Mouse (Mus musculus) cerebellum, adult 9-11 months (tissue): ENCODE results near the gene Smyd1.

Source experiments
- DNase-seq: peaks from one replicate; pipeline ENCODE4 v3.0.0; 2022

The Smyd1 gene

GRCm38 (mm10) chr6:71201925-71202324, 120.1 kb downstream of the Smyd1 start:
- DNase-seq, result no peak

GRCm38 (mm10) chr6:71199612-71200011, 122.4 kb downstream of the Smyd1 start, which contains the start of gene Fabp1:
Fabp1 (plus strand) TSS chr6:71199827.
- no peak for DNase-seq

DNA sequence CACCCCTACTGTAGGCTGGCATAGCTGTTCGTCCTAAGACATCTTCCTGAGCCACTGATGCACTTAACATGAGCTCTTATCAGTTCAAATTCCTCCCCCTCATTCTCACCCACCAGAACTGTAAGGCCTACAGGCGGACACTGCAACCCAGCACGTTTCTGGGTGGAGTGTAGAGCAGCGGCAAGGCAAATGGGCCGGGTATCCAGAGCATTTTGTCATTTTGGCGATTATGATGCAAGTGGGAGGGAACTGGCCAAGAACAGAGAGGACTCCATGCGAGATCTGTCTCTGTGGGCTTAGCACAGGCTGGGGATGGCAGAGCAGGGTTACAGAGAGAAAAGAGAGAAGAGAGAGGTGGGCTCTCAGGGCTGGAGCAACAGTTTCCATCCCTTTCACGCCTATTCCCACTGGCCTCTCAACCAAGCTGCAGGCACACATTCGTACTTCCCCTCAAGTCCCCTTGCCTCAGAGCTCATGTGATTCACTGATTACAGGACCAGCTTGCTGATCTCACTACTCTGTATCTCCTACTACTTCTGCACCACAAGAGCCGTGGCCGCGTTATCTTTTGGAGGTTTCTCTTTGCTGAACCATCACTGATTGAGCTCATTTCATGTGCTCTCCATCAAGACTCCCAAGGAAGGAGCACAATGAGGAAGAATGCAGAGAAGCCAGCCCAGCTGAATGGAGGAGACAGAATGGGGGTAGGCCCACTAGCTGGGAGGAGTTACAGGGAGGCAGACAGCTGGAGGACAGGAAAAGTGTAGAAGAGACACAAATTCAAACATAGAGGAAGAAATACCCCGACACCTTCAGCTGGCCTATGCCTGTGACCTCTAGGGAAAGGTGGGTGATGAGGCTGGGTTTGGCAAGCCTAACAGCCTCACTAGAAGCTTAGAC, 124.1 kb downstream of the Smyd1 start:
- no peak for DNase-seq

- DNase-seq, result no peak
Measured at GRCm38 (mm10) chr6:71196107-71196506, 125.9 kb downstream of the Smyd1 start.

- DNase-seq, result no peak
Measured at GRCm38 (mm10) chr6:71193151-71193740, 128.8 kb downstream of the Smyd1 start.

- DNase-seq, result no peak
Measured at GRCm38 (mm10) chr6:71190501-71190900, 131.5 kb downstream of the Smyd1 start.

DNA sequence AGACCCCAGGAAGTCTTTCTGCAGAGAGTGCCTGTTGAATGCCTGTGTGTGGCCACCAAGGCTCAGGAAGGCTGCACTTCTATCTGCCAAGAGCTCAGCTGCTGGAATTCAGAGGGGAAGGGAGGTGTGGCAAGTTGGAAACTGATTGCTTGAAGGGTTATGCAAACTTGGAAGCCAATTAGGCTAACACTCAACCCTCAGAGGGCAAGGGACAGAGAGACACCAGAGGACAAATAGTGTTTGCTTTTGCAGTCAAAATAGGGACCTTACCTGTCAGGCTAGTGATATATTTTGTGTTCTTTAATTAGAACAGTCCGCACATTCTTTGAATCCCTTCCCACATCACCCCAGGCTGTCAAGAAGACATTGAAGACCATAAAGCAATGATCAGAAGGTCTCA, 132.5 kb downstream of the Smyd1 start:
- no peak for DNase-seq

DNA sequence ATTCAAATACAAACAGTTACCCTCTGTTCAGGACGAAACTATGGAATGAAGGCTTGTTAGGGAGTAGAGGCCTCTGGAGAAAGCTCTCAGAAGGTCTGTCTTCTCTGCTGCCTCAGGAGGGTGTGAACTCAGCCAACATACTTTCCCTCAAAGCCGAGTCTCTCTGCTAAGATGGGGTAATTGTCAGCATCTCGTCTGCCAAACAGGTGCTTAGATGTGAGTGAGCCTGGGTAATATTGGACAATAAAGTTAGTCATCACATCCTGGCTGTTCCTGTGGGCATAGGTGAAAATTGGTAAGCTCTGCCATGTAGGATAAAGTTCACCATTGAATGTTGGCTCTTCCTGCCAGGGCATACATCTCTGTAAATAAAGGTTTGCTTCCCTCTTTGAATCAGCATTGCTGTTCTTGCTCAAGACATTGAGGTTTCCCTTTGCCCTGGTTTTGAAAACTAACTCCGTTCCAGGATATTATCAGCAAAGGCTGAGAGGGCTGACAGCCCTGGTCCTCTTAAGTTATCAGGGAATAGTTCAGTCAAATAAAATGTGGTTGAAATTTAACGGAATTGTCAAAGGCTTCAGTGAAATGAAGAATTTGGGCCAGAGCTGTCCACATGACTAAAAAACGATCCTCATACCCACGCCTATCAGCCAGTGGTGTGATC, 137.0 kb downstream of the Smyd1 start:
- DNase-seq, result no peak

- DNase-seq, result no peak
Measured at GRCm38 (mm10) chr6:71180596-71180995, 141.4 kb downstream of the Smyd1 start.

GRCm38 (mm10) chr6:71172812-71173580, 149.0 kb downstream of the Smyd1 start:
- no peak for DNase-seq

DNA sequence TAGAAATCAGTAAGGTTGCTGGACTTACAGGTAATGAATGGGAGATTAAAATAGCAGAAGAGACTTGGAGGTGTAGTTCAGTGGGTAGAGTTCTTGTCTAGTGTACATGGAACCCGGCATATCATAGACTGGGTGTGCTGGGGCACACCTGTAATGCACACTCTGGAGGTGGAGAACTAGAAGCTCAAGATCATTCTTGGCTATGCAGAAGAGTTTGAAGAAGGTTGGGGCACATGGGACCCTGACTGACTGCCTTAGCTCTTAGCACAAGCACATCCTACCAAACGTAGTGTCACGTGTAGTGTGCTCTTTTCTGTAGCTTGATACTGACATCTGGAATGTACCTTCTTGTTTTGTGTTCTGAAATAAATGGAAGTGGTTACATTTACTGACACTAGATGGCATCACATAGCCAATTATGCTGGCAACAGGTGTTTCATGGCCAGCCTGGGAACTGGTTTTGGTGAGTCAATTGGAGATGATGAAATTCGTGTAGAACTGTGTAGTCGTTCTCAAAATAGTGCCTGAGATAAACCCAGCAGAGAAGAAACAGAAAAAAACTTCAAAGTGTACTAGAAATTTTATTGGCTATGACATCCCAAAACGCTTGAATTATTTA, 155.4 kb downstream of the Smyd1 start:
- no peak for DNase-seq

DNA sequence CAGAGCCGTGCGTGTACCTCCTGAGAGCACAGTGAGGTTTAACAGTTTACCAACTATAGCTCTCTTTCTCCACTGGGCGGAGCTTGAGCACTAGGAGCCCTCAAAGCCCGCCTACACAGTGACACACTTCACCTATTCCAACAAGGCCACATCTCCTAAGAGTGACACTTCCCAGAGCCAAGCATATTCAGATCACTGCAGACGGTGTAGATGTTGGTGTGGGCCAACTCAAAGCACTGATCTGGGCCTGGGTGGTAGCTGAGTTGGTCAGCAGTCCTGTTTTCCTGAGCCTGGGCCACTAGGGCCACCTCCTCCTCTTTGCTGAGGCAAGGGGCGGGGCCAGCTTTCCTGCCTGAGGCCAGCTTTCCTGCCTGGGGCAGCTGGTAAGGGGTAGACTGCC, 157.6 kb downstream of the Smyd1 start:
- no peak for DNase-seq
